Mouse (Mus musculus): Measurements from ENCODE around the gene Fzd10. TPM values are rescaled to one million over a fixed set of nuclear protein-coding genes. Genes with fewer than 3 reads are reported as not detected.
A peak's percentile ranks its signal among the peaks of the same experiment; 100 is the strongest.

Gene Fzd10
- polyA plus RNA-seq (2015; fragmentation: Nextera tagmentation; extraction: Ambion mirVana): 3.1 TPM in 2 replicates

GRCm38 (mm10) chr5:128600072-128601021 lies at the start of gene Fzd10:
Gene Fzd10, plus strand, starts transcription at chr5:128600844.
- peak; percentile 58 for DNase-seq (ENCODE audit: low spot score)

GRCm38 (mm10) chr5:128551448-128551847 lies 49.2 kb upstream of the Fzd10 start:
- DNase-seq (ENCODE audit: low spot score): no peak

GRCm38 (mm10) chr5:128552136-128552890 lies 48.3 kb upstream of the Fzd10 start:
- DNase-seq (ENCODE audit: low spot score): no peak

- no peak for DNase-seq (ENCODE audit: low spot score)
Observed at GRCm38 (mm10) chr5:128558126-128558525, 42.5 kb upstream of the Fzd10 start.

GRCm38 (mm10) chr5:128567313-128567712 lies 33.3 kb upstream of the Fzd10 start:
- DNase-seq (ENCODE audit: low spot score): no peak

- DNase-seq (ENCODE audit: low spot score): no peak
Observed at GRCm38 (mm10) chr5:128568970-128569369, 31.7 kb upstream of the Fzd10 start.

- no peak for DNase-seq (ENCODE audit: low spot score)
Observed at GRCm38 (mm10) chr5:128570091-128570490, 30.6 kb upstream of the Fzd10 start.

- no peak for DNase-seq (ENCODE audit: low spot score)
Observed at GRCm38 (mm10) chr5:128570848-128571247, 29.8 kb upstream of the Fzd10 start.

GRCm38 (mm10) chr5:128571706-128572105 lies 28.9 kb upstream of the Fzd10 start:
- no peak for DNase-seq (ENCODE audit: low spot score)

- no peak for DNase-seq (ENCODE audit: low spot score)
Observed at GRCm38 (mm10) chr5:128575997-128576579, 24.6 kb upstream of the Fzd10 start.

- DNase-seq (ENCODE audit: low spot score): no peak
Observed at GRCm38 (mm10) chr5:128579047-128579650, 21.5 kb upstream of the Fzd10 start.

- DNase-seq (ENCODE audit: low spot score): no peak
Observed at GRCm38 (mm10) chr5:128580931-128581330, 19.7 kb upstream of the Fzd10 start.

GRCm38 (mm10) chr5:128581516-128581921 lies 19.1 kb upstream of the Fzd10 start:
- DNase-seq (ENCODE audit: low spot score): no peak

- no peak for DNase-seq (ENCODE audit: low spot score)
Observed at GRCm38 (mm10) chr5:128589231-128589630, 11.4 kb upstream of the Fzd10 start.

GRCm38 (mm10) chr5:128593446-128593845 lies 7.2 kb upstream of the Fzd10 start:
- DNase-seq (ENCODE audit: low spot score): no peak

- DNase-seq (ENCODE audit: low spot score): no peak
Observed at GRCm38 (mm10) chr5:128596813-128597212, 3.8 kb upstream of the Fzd10 start.

- no peak for DNase-seq (ENCODE audit: low spot score)
Observed at GRCm38 (mm10) chr5:128597381-128597780, 3.3 kb upstream of the Fzd10 start.

GRCm38 (mm10) chr5:128598191-128598720 lies 2.4 kb upstream of the Fzd10 start:
- DNase-seq (ENCODE audit: low spot score): no peak

- no peak for DNase-seq (ENCODE audit: low spot score)
Observed at GRCm38 (mm10) chr5:128598760-128599364, 1.8 kb upstream of the Fzd10 start.

GRCm38 (mm10) chr5:128599365-128600071 lies 1.1 kb upstream of the Fzd10 start:
- no peak for DNase-seq (ENCODE audit: low spot score)
